ENCODE assay signal across 6 mouse cellular contexts in genomic region chr1:184737228-184737627, GRCm38 (mm10).
"Had no signal": no experiment of that assay in that cellular context is flagged by ENCODE, and none has a peak within 500 bp of the region (broad histone marks: within the 10 kb centered on the region; RNA-seq: fewer than 3 reads in every experiment).

No protein-coding gene starts in this region.

- H3K27ac ChIP-seq: neural tube, embryonic 13.5 days; neural tube, embryonic 15.5 days; stomach, embryonic 15.5 days; stomach, postnatal 0 days had no signal

- DNase-seq: right cerebral cortex, adult 18-20 months; right cerebral cortex, postnatal 25 days had no signal

- H3K9ac ChIP-seq: neural tube, embryonic 13.5 days; neural tube, embryonic 15.5 days; stomach, embryonic 15.5 days had no signal

- H3K4me3 ChIP-seq: neural tube, embryonic 13.5 days; neural tube, embryonic 15.5 days; stomach, embryonic 15.5 days had no signal

- H3K36me3 ChIP-seq: neural tube, embryonic 13.5 days; neural tube, embryonic 15.5 days; stomach, embryonic 15.5 days had no signal

- H3K4me2 ChIP-seq: neural tube, embryonic 13.5 days; neural tube, embryonic 15.5 days had no signal

- H3K9me3 ChIP-seq: neural tube, embryonic 13.5 days; neural tube, embryonic 15.5 days; stomach, embryonic 15.5 days had no signal
